In genomic region chr15:83328952-83329351, GRCm38 (mm10) we compare ENCODE assay signal across 19 mouse cellular contexts.
"Had no signal": no experiment of that assay in that cellular context is flagged by ENCODE, and none has a peak within 500 bp of the region (broad histone marks: within the 10 kb centered on the region; RNA-seq: fewer than 3 reads in every experiment).

No protein-coding gene starts in this region.

- DNase-seq: lung, adult 18-20 months; lung, embryonic 14.5 days; lung, postnatal 10 days; lung, postnatal 4 days; midbrain, embryonic 14.5 days; retina, postnatal 1 day; right cerebral cortex, adult 18-20 months; right cerebral cortex, postnatal 25 days; right cerebral cortex, postnatal 4 days; spleen, adult 18-20 months; thymus, adult 18-20 months; thymus, postnatal 14 days; thymus, postnatal 36 days had no signal

- H3K4me3 ChIP-seq: midbrain, embryonic 10.5 days; midbrain, embryonic 12.5 days; myocyte; neural tube, embryonic 13.5 days; neural tube, embryonic 15.5 days had no signal

- H3K9ac ChIP-seq: lung, embryonic 14.5 days; midbrain, embryonic 12.5 days; neural tube, embryonic 13.5 days; neural tube, embryonic 15.5 days had no signal

- H3K27me3 ChIP-seq: midbrain, embryonic 12.5 days; neural tube, embryonic 13.5 days; neural tube, embryonic 15.5 days had no signal

- H3K4me1 ChIP-seq: neural tube, embryonic 15.5 days had no signal

- H3K27ac ChIP-seq: midbrain, embryonic 10.5 days; midbrain, embryonic 12.5 days; neural tube, embryonic 13.5 days; neural tube, embryonic 15.5 days had no signal

- ATAC-seq: midbrain, embryonic 16.5 days had no signal

- H3K4me2 ChIP-seq: lung, embryonic 14.5 days; midbrain, embryonic 12.5 days; neural tube, embryonic 13.5 days; neural tube, embryonic 15.5 days had no signal

- H3K9me3 ChIP-seq: midbrain, embryonic 10.5 days; midbrain, embryonic 12.5 days; neural tube, embryonic 13.5 days; neural tube, embryonic 15.5 days had no signal
